Mouse (Mus musculus): ENCODE results near the gene Wdr35. TPM values are rescaled to one million over a fixed set of nuclear protein-coding genes. Genes with fewer than 3 reads are reported as not detected.

The Wdr35 gene
- polyA plus RNA-seq, 1 experiment = 31.9 TPM

DNA sequence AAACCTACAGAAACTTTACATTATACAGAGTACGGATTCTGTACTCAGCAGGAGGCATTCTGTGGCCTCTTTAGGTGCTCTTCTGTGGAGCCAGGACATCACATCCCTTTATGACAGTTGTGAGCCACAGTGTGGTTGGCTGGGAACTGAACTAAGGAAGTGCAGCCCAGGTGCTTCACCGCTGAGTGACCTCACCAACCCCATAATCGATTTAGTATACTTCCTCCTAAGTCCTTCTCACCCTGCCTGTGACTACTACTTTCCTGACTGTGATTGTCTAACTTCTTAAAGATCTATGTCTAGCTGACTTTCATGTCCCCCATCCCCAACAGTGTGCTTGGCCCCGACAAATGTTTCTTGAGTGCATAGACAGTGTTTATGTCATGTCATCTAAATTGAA, 24.6 kb downstream of the Wdr35 start:
- no peaks in the 10 kb centered on the region for H3K4me1 ChIP-seq (ENCODE audit: control insufficient read depth, insufficient read depth, low read length)
- TF ChIP-seq POLR2A (IDR thresholded peaks at IDR 0.05; ENCODE audit: low read depth, low read length) = no peak
- no peak overlapping the region for H3K27ac ChIP-seq (ENCODE audit: insufficient read depth, low read length)
- no peak overlapping the region for H3K4me3 ChIP-seq (ENCODE audit: insufficient read depth, low read length)

DNA sequence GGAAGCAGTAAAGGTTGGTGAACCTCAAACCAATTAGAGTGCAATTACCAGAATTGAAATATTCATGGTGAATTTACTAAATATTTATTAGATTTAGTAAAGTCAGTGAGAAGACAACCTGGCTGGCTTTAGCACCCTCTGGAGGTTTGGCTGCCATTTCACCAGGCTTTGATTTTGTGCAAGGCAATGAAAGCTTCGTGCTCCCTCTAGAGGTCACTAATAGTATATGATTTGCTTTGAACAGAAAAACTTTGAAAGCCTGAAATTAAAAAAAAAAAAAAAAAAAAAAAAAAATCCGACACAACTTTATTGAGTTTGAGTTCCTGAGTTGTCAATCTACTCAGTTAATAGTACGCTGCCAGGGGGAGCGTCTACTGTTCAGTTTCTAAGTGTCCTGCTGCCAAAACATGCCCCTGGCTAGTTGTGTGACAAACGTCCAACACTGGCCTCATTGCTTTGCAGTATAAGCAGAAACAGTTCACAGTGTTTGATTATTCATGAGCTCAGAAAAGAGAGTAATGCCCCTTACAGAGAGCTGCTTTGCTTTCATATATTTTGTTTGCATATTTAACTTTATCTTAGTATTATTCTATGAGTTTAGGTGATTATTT, 28.5 kb downstream of the Wdr35 start:
- H3K27ac ChIP-seq (ENCODE audit: insufficient read depth, low read length) = no peak overlapping the region
- no peak overlapping the region for H3K4me3 ChIP-seq (ENCODE audit: insufficient read depth, low read length)
- H3K4me1 ChIP-seq (ENCODE audit: control insufficient read depth, insufficient read depth, low read length) = no peaks in the 10 kb centered on the region
- no peak for TF ChIP-seq POLR2A (IDR thresholded peaks at IDR 0.05; ENCODE audit: low read depth, low read length)
- no peak for TF ChIP-seq CTCF (IDR thresholded peaks at IDR 0.05; ENCODE audit: borderline replicate concordance, insufficient read depth, low read length)

GRCm38 (mm10) chr12:9007146-9007545, 33.5 kb downstream of the Wdr35 start:
- TF ChIP-seq POLR2A (IDR thresholded peaks at IDR 0.05; ENCODE audit: low read depth, low read length) = no peak
- TF ChIP-seq CTCF (IDR thresholded peaks at IDR 0.05; ENCODE audit: borderline replicate concordance, insufficient read depth, low read length) = no peak
- H3K4me3 ChIP-seq (ENCODE audit: insufficient read depth, low read length) = no peak overlapping the region
- no peaks in the 10 kb centered on the region for H3K4me1 ChIP-seq (ENCODE audit: control insufficient read depth, insufficient read depth, low read length)
- no peak overlapping the region for H3K27ac ChIP-seq (ENCODE audit: insufficient read depth, low read length)

GRCm38 (mm10) chr12:9007811-9008210, 34.1 kb downstream of the Wdr35 start:
- no peaks in the 10 kb centered on the region for H3K4me1 ChIP-seq (ENCODE audit: control insufficient read depth, insufficient read depth, low read length)
- no peak overlapping the region for H3K27ac ChIP-seq (ENCODE audit: insufficient read depth, low read length)
- no peak for TF ChIP-seq CTCF (IDR thresholded peaks at IDR 0.05; ENCODE audit: borderline replicate concordance, insufficient read depth, low read length)
- no peak for TF ChIP-seq POLR2A (IDR thresholded peaks at IDR 0.05; ENCODE audit: low read depth, low read length)
- no peak overlapping the region for H3K4me3 ChIP-seq (ENCODE audit: insufficient read depth, low read length)

GRCm38 (mm10) chr12:9010311-9010710, 36.6 kb downstream of the Wdr35 start:
- Histone ChIP-seq H3K27ac (ENCODE audit: insufficient read depth, low read length) (no peak overlapping the region), H3K4me3 (ENCODE audit: insufficient read depth, low read length) (no peak overlapping the region), H3K4me1 (ENCODE audit: control insufficient read depth, insufficient read depth, low read length) (no peaks in the 10 kb centered on the region)
- no peak for TF ChIP-seq CTCF (IDR thresholded peaks at IDR 0.05; ENCODE audit: borderline replicate concordance, insufficient read depth, low read length)
- no peak for TF ChIP-seq POLR2A (IDR thresholded peaks at IDR 0.05; ENCODE audit: low read depth, low read length)

GRCm38 (mm10) chr12:9016376-9016775, 42.7 kb downstream of the Wdr35 start:
- Histone ChIP-seq H3K27ac (ENCODE audit: insufficient read depth, low read length) (no peak overlapping the region), H3K4me3 (ENCODE audit: insufficient read depth, low read length) (no peak overlapping the region), H3K4me1 (ENCODE audit: control insufficient read depth, insufficient read depth, low read length) (peaks cover 2% of the 10 kb centered on the region)
- no peak for TF ChIP-seq CTCF (IDR thresholded peaks at IDR 0.05; ENCODE audit: borderline replicate concordance, insufficient read depth, low read length)
- TF ChIP-seq POLR2A (IDR thresholded peaks at IDR 0.05; ENCODE audit: low read depth, low read length) = no peak

GRCm38 (mm10) chr12:9020431-9020830, 46.7 kb downstream of the Wdr35 start:
- no peak overlapping the region for H3K4me3 ChIP-seq (ENCODE audit: insufficient read depth, low read length)
- H3K4me1 ChIP-seq (ENCODE audit: control insufficient read depth, insufficient read depth, low read length) = peaks cover 6% of the 10 kb centered on the region
- TF ChIP-seq CTCF (IDR thresholded peaks at IDR 0.05; ENCODE audit: borderline replicate concordance, insufficient read depth, low read length) (no peak), POLR2A (IDR thresholded peaks at IDR 0.05; ENCODE audit: low read depth, low read length) (no peak)
- H3K27ac ChIP-seq (ENCODE audit: insufficient read depth, low read length) = no peak overlapping the region

- Histone ChIP-seq H3K27ac (ENCODE audit: insufficient read depth, low read length) (no peak overlapping the region), H3K4me3 (ENCODE audit: insufficient read depth, low read length) (no peak overlapping the region), H3K4me1 (ENCODE audit: control insufficient read depth, insufficient read depth, low read length) (peaks cover 6% of the 10 kb centered on the region)
- no peak for TF ChIP-seq CTCF (IDR thresholded peaks at IDR 0.05; ENCODE audit: borderline replicate concordance, insufficient read depth, low read length)
- TF ChIP-seq POLR2A (IDR thresholded peaks at IDR 0.05; ENCODE audit: low read depth, low read length) = no peak
These were observed 47.3 kb downstream of the Wdr35 start for GRCm38 (mm10) chr12:9020986-9021385.

- Histone ChIP-seq H3K27ac (ENCODE audit: insufficient read depth, low read length) (no peak overlapping the region), H3K4me1 (ENCODE audit: control insufficient read depth, insufficient read depth, low read length) (peaks cover 6% of the 10 kb centered on the region), H3K4me3 (ENCODE audit: insufficient read depth, low read length) (no peak overlapping the region)
- TF ChIP-seq CTCF (IDR thresholded peaks at IDR 0.05; ENCODE audit: borderline replicate concordance, insufficient read depth, low read length) (peak; percentile 7; the same call in 1 of the 2 replicates), POLR2A (IDR thresholded peaks at IDR 0.05; ENCODE audit: low read depth, low read length) (no peak)
These were observed 49.3 kb downstream of the Wdr35 start for GRCm38 (mm10) chr12:9023031-9023430.

- Histone ChIP-seq H3K4me3 (ENCODE audit: insufficient read depth, low read length) (no peak overlapping the region), H3K4me1 (ENCODE audit: control insufficient read depth, insufficient read depth, low read length) (peaks cover 6% of the 10 kb centered on the region), H3K27ac (ENCODE audit: insufficient read depth, low read length) (no peak overlapping the region)
- no peak for TF ChIP-seq POLR2A (IDR thresholded peaks at IDR 0.05; ENCODE audit: low read depth, low read length)
- TF ChIP-seq CTCF (IDR thresholded peaks at IDR 0.05; ENCODE audit: borderline replicate concordance, insufficient read depth, low read length) = no peak
These were observed 50.4 kb downstream of the Wdr35 start for GRCm38 (mm10) chr12:9024071-9024470.

- H3K4me3 ChIP-seq (ENCODE audit: insufficient read depth, low read length) = no peak overlapping the region
- no peak for TF ChIP-seq CTCF (IDR thresholded peaks at IDR 0.05; ENCODE audit: borderline replicate concordance, insufficient read depth, low read length)
- no peak for TF ChIP-seq POLR2A (IDR thresholded peaks at IDR 0.05; ENCODE audit: low read depth, low read length)
- H3K27ac ChIP-seq (ENCODE audit: insufficient read depth, low read length) = no peak overlapping the region
- peaks cover 6% of the 10 kb centered on the region for H3K4me1 ChIP-seq (ENCODE audit: control insufficient read depth, insufficient read depth, low read length)
These were observed 51.0 kb downstream of the Wdr35 start for GRCm38 (mm10) chr12:9024736-9025135.
